Mouse (Mus musculus): ENCODE results near the gene Ch25h.

DNA sequence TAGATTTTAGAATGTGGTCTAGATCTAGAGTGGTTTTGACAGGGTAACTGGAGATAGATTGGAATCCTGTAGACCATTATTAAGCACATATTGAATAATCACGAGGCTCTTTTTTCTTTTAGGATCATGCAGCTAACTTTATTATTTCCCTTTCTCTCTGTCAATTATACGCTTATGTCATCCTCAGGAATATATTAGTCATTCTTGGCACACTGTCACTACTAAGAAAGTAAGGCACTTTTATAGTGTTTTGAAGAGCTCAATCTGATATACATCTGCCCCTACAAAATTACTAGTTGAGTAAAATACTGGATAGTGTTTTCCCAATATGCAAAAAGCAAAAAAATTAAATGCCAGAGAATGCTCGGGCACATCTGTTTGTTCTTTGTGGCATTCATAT, 43.6 kb downstream of the Ch25h start:
- TF ChIP-seq CTCF (conservative IDR thresholded peaks at IDR 0.05 in 1 of 2, IDR thresholded peaks at IDR 0.05 in 1 of 2; ENCODE audit: low read depth in 2 of 2, low read length in 2 of 2) (no peak), BHLHE40 (IDR thresholded peaks at IDR 0.05; ENCODE audit: low read depth, low read length) (no peak), NRF1 (IDR thresholded peaks at IDR 0.05; ENCODE audit: low read depth, low read length) (no peak), NELFE (IDR thresholded peaks at IDR 0.05; ENCODE audit: low read depth, low read length) (no peak), MEF2A (IDR thresholded peaks at IDR 0.05; ENCODE audit: borderline replicate concordance, low read depth, low read length) (no peak), ELF1 (IDR thresholded peaks at IDR 0.05; ENCODE audit: low read depth, low read length) (no peak), MAFK (IDR thresholded peaks at IDR 0.05; ENCODE audit: insufficient replicate concordance, low read length) (no peak), POLR2A (IDR thresholded peaks at IDR 0.05; ENCODE audit: low read depth, low read length) (no peak)

Measured in CH12.LX (cell line).